Mouse (Mus musculus): ENCODE results near the gene Wnk4. TPM values are rescaled to one million over a fixed set of nuclear protein-coding genes. Genes with fewer than 3 reads are reported as not detected.
A peak's percentile ranks its signal among the peaks of the same experiment; 100 is the strongest.

Gene Wnk4
- polyA plus RNA-seq, 1 experiment from 2014 or later: 4.1 TPM

- 43% methylated on average over 2 of the region's 2 CpGs for WGBS
- Histone ChIP-seq H3K4me2 (no peak overlapping the region), H3K36me3 (no peaks in the 10 kb centered on the region), H3K4me1 (replicated peaks) (peaks cover 25% of the 10 kb centered on the region), H3K27me3 (0 out of 2 replicates have a peak, but pooled peaks cover 3% of the 10 kb centered on the region), H3K9me3 (replicated peaks) (no peaks in the 10 kb centered on the region), H3K4me3 (no peak overlapping the region), H3K27ac (peak overlapping the region; percentile 92), H3K9ac (no peak overlapping the region)
- ATAC-seq (replicated peaks; ENCODE audit: insufficient number of reproducible peaks, insufficient read depth, low FRiP score, low read depth): no peak
Observed at GRCm38 (mm10) chr11:101230061-101230511, 30.3 kb upstream of the Wnk4 start.

- Histone ChIP-seq H3K4me2 (peak overlapping the region; percentile 50), H3K27me3 (0 out of 2 replicates have a peak, but pooled peaks cover 3% of the 10 kb centered on the region), H3K9ac (0 out of 2 replicates have a peak overlapping the region, but pooled peaks have one; percentile 32), H3K27ac (peak overlapping the region; percentile 92), H3K4me1 (replicated peaks) (peaks cover 20% of the 10 kb centered on the region), H3K4me3 (no peak overlapping the region), H3K36me3 (no peaks in the 10 kb centered on the region), H3K9me3 (replicated peaks) (no peaks in the 10 kb centered on the region)
- ATAC-seq (replicated peaks; ENCODE audit: insufficient number of reproducible peaks, insufficient read depth, low FRiP score, low read depth): no peak
- 38% methylated on average over 5 of the region's 5 CpGs for WGBS
Observed at GRCm38 (mm10) chr11:101230526-101230925, 29.8 kb upstream of the Wnk4 start.

- Histone ChIP-seq H3K4me1 (replicated peaks) (peaks cover 19% of the 10 kb centered on the region), H3K36me3 (no peaks in the 10 kb centered on the region), H3K27ac (peak overlapping the region; percentile 92), H3K4me3 (peak overlapping the region; percentile 21), H3K9ac (peak overlapping the region; percentile 32; the same call in 1 of the 2 replicates), H3K9me3 (replicated peaks) (no peaks in the 10 kb centered on the region), H3K27me3 (0 out of 2 replicates have a peak, but pooled peaks cover 3% of the 10 kb centered on the region), H3K4me2 (peak overlapping the region; percentile 50)
- peak; percentile 28; the same call in 1 of the 2 replicates for ATAC-seq (replicated peaks; ENCODE audit: insufficient number of reproducible peaks, insufficient read depth, low FRiP score, low read depth)
- WGBS: 10% methylated on average over 18 of the region's 18 CpGs
Observed at GRCm38 (mm10) chr11:101230991-101231871, 29.1 kb upstream of the Wnk4 start.

- H3K4me2 ChIP-seq: peak overlapping the region; percentile 50
- WGBS: 37% methylated on average over 6 of the region's 6 CpGs
- H3K27me3 ChIP-seq: 0 out of 2 replicates have a peak, but pooled peaks cover 3% of the 10 kb centered on the region
- peak overlapping the region; percentile 21; the same call in 1 of the 2 replicates for H3K4me3 ChIP-seq
- peak overlapping the region; percentile 92 for H3K27ac ChIP-seq
- H3K36me3 ChIP-seq: no peaks in the 10 kb centered on the region
- ATAC-seq (replicated peaks; ENCODE audit: insufficient number of reproducible peaks, insufficient read depth, low FRiP score, low read depth): peak; percentile 91
- H3K9ac ChIP-seq: no peak overlapping the region
- peaks cover 17% of the 10 kb centered on the region for H3K4me1 ChIP-seq (replicated peaks)
- H3K9me3 ChIP-seq (replicated peaks): no peaks in the 10 kb centered on the region
Observed at GRCm38 (mm10) chr11:101232010-101232839, 28.1 kb upstream of the Wnk4 start.

- Histone ChIP-seq H3K4me2 (no peak overlapping the region), H3K36me3 (no peaks in the 10 kb centered on the region), H3K9me3 (replicated peaks) (no peaks in the 10 kb centered on the region), H3K9ac (no peak overlapping the region), H3K4me3 (no peak overlapping the region), H3K27me3 (0 out of 2 replicates have a peak, but pooled peaks cover 3% of the 10 kb centered on the region), H3K4me1 (replicated peaks) (peaks cover 24% of the 10 kb centered on the region), H3K27ac (no peak overlapping the region)
- WGBS: 69% methylated on average over 1 of the region's 1 CpGs
- ATAC-seq (replicated peaks; ENCODE audit: insufficient number of reproducible peaks, insufficient read depth, low FRiP score, low read depth): no peak
Observed at GRCm38 (mm10) chr11:101233240-101233639, 27.1 kb upstream of the Wnk4 start.

- no peak overlapping the region for H3K4me3 ChIP-seq
- ATAC-seq (replicated peaks; ENCODE audit: insufficient number of reproducible peaks, insufficient read depth, low FRiP score, low read depth): no peak
Observed at GRCm38 (mm10) chr11:101234124-101234523, 26.2 kb upstream of the Wnk4 start.

GRCm38 (mm10) chr11:101235429-101235828 is 24.9 kb upstream of the Wnk4 start:
- peaks cover 20% of the 10 kb centered on the region for H3K4me1 ChIP-seq (replicated peaks)
- H3K9ac ChIP-seq: no peak overlapping the region
- ATAC-seq (replicated peaks; ENCODE audit: insufficient number of reproducible peaks, insufficient read depth, low FRiP score, low read depth): no peak
- H3K36me3 ChIP-seq: no peaks in the 10 kb centered on the region
- no peaks in the 10 kb centered on the region for H3K9me3 ChIP-seq (replicated peaks)
- no peak overlapping the region for H3K4me2 ChIP-seq
- H3K4me3 ChIP-seq: no peak overlapping the region
- H3K27ac ChIP-seq: no peak overlapping the region
- H3K27me3 ChIP-seq: 0 out of 2 replicates have a peak, but pooled peaks cover 3% of the 10 kb centered on the region

More at GRCm38 (mm10) chr11:101234124-101234523, 26.2 kb upstream of the Wnk4 start:
- Histone ChIP-seq H3K4me2 (no peak overlapping the region), H3K27me3 (0 out of 2 replicates have a peak, but pooled peaks cover 3% of the 10 kb centered on the region), H3K4me1 (replicated peaks) (peaks cover 24% of the 10 kb centered on the region), H3K9me3 (replicated peaks) (no peaks in the 10 kb centered on the region), H3K27ac (no peak overlapping the region), H3K9ac (no peak overlapping the region), H3K36me3 (no peaks in the 10 kb centered on the region)

GRCm38 (mm10) chr11:101236782-101237181 is 23.6 kb upstream of the Wnk4 start:
- H3K4me2 ChIP-seq: no peak overlapping the region
- ATAC-seq (replicated peaks; ENCODE audit: insufficient number of reproducible peaks, insufficient read depth, low FRiP score, low read depth): no peak
- H3K36me3 ChIP-seq: no peaks in the 10 kb centered on the region
- no peak overlapping the region for H3K9ac ChIP-seq
- H3K27ac ChIP-seq: no peak overlapping the region
- 85% methylated on average over 5 of the region's 5 CpGs for WGBS
- H3K4me1 ChIP-seq (replicated peaks): peaks cover 7% of the 10 kb centered on the region
- H3K4me3 ChIP-seq: no peak overlapping the region
- 0 out of 2 replicates have a peak, but pooled peaks cover 3% of the 10 kb centered on the region for H3K27me3 ChIP-seq
- H3K9me3 ChIP-seq (replicated peaks): no peaks in the 10 kb centered on the region

GRCm38 (mm10) chr11:101238071-101238647 is 22.2 kb upstream of the Wnk4 start:
- no peaks in the 10 kb centered on the region for H3K36me3 ChIP-seq

GRCm38 (mm10) chr11:101245071-101245470 is 15.3 kb upstream of the Wnk4 start:
- Histone ChIP-seq H3K4me2 (peak overlapping the region; percentile 96), H3K27me3 (peaks cover 42% of the 10 kb centered on the region), H3K9ac (no peak overlapping the region), H3K4me1 (replicated peaks) (peaks cover 17% of the 10 kb centered on the region), H3K36me3 (no peaks in the 10 kb centered on the region), H3K9me3 (replicated peaks) (no peaks in the 10 kb centered on the region), H3K27ac (peak overlapping the region; percentile 91), H3K4me3 (peak overlapping the region; percentile 76)
- 30% methylated on average over 4 of the region's 4 CpGs for WGBS
- no peak for ATAC-seq (replicated peaks; ENCODE audit: insufficient number of reproducible peaks, insufficient read depth, low FRiP score, low read depth)

More at GRCm38 (mm10) chr11:101238071-101238647, 22.2 kb upstream of the Wnk4 start:
- Histone ChIP-seq H3K4me1 (replicated peaks) (peaks cover 7% of the 10 kb centered on the region; the same call in 1 of the 2 replicates), H3K4me2 (0 out of 2 replicates have a peak overlapping the region, but pooled peaks have one; percentile 21), H3K9me3 (replicated peaks) (no peaks in the 10 kb centered on the region), H3K4me3 (no peak overlapping the region), H3K9ac (no peak overlapping the region), H3K27me3 (0 out of 2 replicates have a peak, but pooled peaks cover 3% of the 10 kb centered on the region), H3K27ac (peak overlapping the region; percentile 73)
- ATAC-seq (replicated peaks; ENCODE audit: insufficient number of reproducible peaks, insufficient read depth, low FRiP score, low read depth): peak; percentile 58
- WGBS: 33% methylated on average over 5 of the region's 5 CpGs
